Comparison of ENCODE assay signal across 18 mouse cellular contexts in the genomic region with DNA sequence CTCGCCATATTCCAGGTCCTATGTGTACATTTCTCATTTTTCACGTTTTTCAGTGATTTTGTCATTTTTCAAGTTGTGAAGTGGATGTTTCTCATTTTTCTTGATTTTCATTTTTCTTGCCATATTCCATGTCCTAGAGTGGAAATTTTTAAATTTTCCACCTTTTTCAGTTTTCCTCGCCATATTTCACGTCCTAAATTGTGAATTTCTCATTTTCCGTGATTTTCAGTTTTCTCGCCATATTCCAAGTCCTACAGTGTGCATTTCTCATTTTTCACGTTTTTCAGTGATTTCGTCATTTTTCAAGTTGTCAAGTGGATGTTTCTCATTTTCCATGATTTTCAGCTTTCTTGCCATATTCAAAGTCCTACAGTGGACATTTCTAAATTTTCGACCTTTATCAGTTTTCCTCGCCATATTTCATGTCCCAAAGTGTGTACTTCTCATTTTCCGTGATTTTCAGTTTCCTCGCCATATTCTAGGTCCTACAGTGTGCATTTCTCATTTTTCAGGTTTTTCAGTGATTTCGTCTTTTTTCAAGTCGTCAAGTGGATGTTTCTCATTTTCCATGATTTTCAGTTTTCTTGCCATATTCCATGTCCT. TPM values are rescaled to one million over a fixed set of nuclear protein-coding genes. Genes with fewer than 3 reads are reported as not detected.
"Had no signal": no experiment of that assay in that cellular context is flagged by ENCODE, and none has a peak within 500 bp of the region (broad histone marks: within the 10 kb centered on the region; RNA-seq: fewer than 3 reads in every experiment).

TSS of gene Gm11168 (plus strand) at position 553 of the 603 bp plus-strand sequence.

RNA-seq across cellular contexts. Expression of gene Gm11168, which starts in this region (rescaled TPM):
- total RNA-seq: layer of hippocampus, adult 18-20 months; layer of hippocampus, postnatal 14 days; left cerebral cortex, adult 8-10 months; left cerebral cortex, postnatal 14 days; left cerebral cortex, postnatal 4 days; megakaryocyte progenitor cell, adult 5-6 weeks had no signal
- polyA plus RNA-seq: intestine, embryonic 16.5 days; kidney, embryonic 16.5 days; limb, embryonic 12.5 days; limb, embryonic 15.5 days; liver, embryonic 11.5 days; liver, embryonic 15.5 days; lung, embryonic 15.5 days; midbrain, embryonic 11.5 days; midbrain, embryonic 15.5 days; neural tube, embryonic 13.5 days; stomach, embryonic 14.5 days; stomach, postnatal 0 days had no signal
